Mouse (Mus musculus): ENCODE data around the gene Bhmt2. TPM values are rescaled to one million over a fixed set of nuclear protein-coding genes. Genes with fewer than 3 reads are reported as not detected.

Bhmt2 gene
- polyA plus RNA-seq, 1 experiment, result not detected

DNA sequence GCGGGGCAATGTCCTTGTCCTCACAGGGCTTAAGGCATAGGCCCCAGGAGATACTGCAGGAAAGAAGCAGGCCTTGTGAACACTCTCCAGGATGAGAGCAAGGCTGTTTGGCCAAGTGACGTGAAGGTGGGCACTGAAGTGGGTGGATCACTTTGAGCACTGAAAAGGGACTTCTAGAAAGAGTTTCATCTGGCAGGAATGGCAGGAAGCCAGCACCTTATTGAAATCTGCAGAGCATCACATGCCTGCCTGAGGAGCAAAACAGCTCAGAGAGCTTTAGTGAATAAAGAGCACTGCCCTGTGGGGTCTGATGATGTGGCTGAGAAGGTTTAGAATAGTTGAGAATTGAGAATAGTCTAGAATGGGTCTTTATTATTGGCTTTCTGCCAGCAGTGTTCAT lies 65.6 kb downstream of the Bhmt2 start:
- Histone ChIP-seq H3K4me3 (ENCODE audit: control insufficient read depth, insufficient read depth, low read length) (no peak overlapping the region), H3K27ac (ENCODE audit: control insufficient read depth, insufficient read depth, low read length) (no peak overlapping the region), H3K36me3 (ENCODE audit: control insufficient read depth, insufficient read depth, low read length) (no peaks in the 10 kb centered on the region), H3K27me3 (ENCODE audit: control insufficient read depth, insufficient read depth, low read length) (no peaks in the 10 kb centered on the region), H3K4me1 (replicated peaks; ENCODE audit: control insufficient read depth, insufficient read depth, low read length) (no peaks in the 10 kb centered on the region)
- TF ChIP-seq CTCF (IDR thresholded peaks at IDR 0.05; ENCODE audit: borderline replicate concordance, control insufficient read depth, extremely low read depth, insufficient read depth, low read length, poor library complexity), result no peak
- TF ChIP-seq POLR2A (IDR thresholded peaks at IDR 0.05; ENCODE audit: control insufficient read depth, extremely low read depth, insufficient read depth, low read length, poor library complexity), result no peak
- 87% methylated on average over 2 of the region's 2 CpGs for WGBS
- no peak for DNase-seq

GRCm38 (mm10) chr13:93607701-93608100 lies 66.4 kb downstream of the Bhmt2 start:
- 96% methylated on average over 3 of the region's 3 CpGs for WGBS
- no peak for DNase-seq
- no peak for TF ChIP-seq CTCF (IDR thresholded peaks at IDR 0.05; ENCODE audit: borderline replicate concordance, control insufficient read depth, extremely low read depth, insufficient read depth, low read length, poor library complexity)
- TF ChIP-seq POLR2A (IDR thresholded peaks at IDR 0.05; ENCODE audit: control insufficient read depth, extremely low read depth, insufficient read depth, low read length, poor library complexity), result no peak
- H3K4me1 ChIP-seq (replicated peaks; ENCODE audit: control insufficient read depth, insufficient read depth, low read length), result no peaks in the 10 kb centered on the region
- H3K27me3 ChIP-seq (ENCODE audit: control insufficient read depth, insufficient read depth, low read length), result no peaks in the 10 kb centered on the region
- H3K36me3 ChIP-seq (ENCODE audit: control insufficient read depth, insufficient read depth, low read length), result no peaks in the 10 kb centered on the region
- no peak overlapping the region for H3K27ac ChIP-seq (ENCODE audit: control insufficient read depth, insufficient read depth, low read length)
- H3K4me3 ChIP-seq (ENCODE audit: control insufficient read depth, insufficient read depth, low read length), result no peak overlapping the region

GRCm38 (mm10) chr13:93606868-93607578 lies 67.1 kb downstream of the Bhmt2 start:
- Histone ChIP-seq H3K36me3 (ENCODE audit: control insufficient read depth, insufficient read depth, low read length) (no peaks in the 10 kb centered on the region), H3K4me1 (replicated peaks; ENCODE audit: control insufficient read depth, insufficient read depth, low read length) (no peaks in the 10 kb centered on the region), H3K27ac (ENCODE audit: control insufficient read depth, insufficient read depth, low read length) (no peak overlapping the region), H3K4me3 (ENCODE audit: control insufficient read depth, insufficient read depth, low read length) (no peak overlapping the region), H3K27me3 (ENCODE audit: control insufficient read depth, insufficient read depth, low read length) (no peaks in the 10 kb centered on the region)
- 94% methylated on average over 13 of the region's 13 CpGs for WGBS
- DNase-seq, result no peak
- TF ChIP-seq CTCF (IDR thresholded peaks at IDR 0.05; ENCODE audit: borderline replicate concordance, control insufficient read depth, extremely low read depth, insufficient read depth, low read length, poor library complexity) (no peak), POLR2A (IDR thresholded peaks at IDR 0.05; ENCODE audit: control insufficient read depth, extremely low read depth, insufficient read depth, low read length, poor library complexity) (no peak)

Other genes with a start within 250 kb of the Bhmt2 start
- 9.2 and 12.6 TPM in 2 replicates for gene Jmy, start 174.5 kb downstream of the Bhmt2 start, polyA plus RNA-seq (2012; rRNA removed)
- gene Bhmt, start 36.3 kb downstream of the Bhmt2 start, polyA plus RNA-seq (2012; rRNA removed), result 0.07 and 1.2 TPM in 2 replicates
- 0.04 and 0.23 TPM in 2 replicates for gene Dmgdh, start 131 bp upstream of the Bhmt2 start, polyA plus RNA-seq (2012; rRNA removed)
- 17.9 and 19.1 TPM in 2 replicates for gene Arsb, start 97.3 kb upstream of the Bhmt2 start, polyA plus RNA-seq (2012; rRNA removed)